Mouse (Mus musculus): ENCODE results near the gene Zfp3. TPM values are rescaled to one million over a fixed set of nuclear protein-coding genes. Genes with fewer than 3 reads are reported as not detected.
"Not testable (repeated sequence)": the region's sequence is repeated elsewhere in the genome, so short reads cannot be mapped to it uniquely, and the experiment has no call there.

The Zfp3 gene
- polyA plus RNA-seq, 1 experiment: 0.55 TPM

DNA sequence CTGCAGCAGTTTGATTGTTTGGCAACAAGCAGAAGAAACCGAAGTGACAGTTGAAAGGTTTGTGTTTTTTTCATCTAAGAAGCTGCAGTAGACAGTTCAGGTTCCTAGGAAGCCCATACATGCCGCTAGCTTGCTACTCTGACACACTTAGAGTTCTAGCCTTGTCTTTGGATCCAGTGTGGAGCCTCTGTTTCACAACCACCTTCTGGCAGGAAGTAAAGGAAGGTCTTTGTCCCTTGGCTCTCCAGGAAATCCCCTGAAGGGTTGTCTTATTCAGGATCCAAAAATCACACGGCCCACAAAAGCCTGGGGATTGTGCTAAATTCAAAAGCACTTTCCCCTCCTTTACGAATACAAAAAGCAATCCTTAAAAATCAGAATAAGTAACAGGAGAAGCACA, 9.5 kb upstream of the Zfp3 start:
- no peaks in the 10 kb centered on the region for H3K36me3 ChIP-seq (replicated peaks; ENCODE audit: low read length)
- H3K9me3 ChIP-seq: no peaks in the 10 kb centered on the region
- H3K4me1 ChIP-seq: peaks cover 16% of the 10 kb centered on the region
- peaks cover 34% of the 10 kb centered on the region for H3K27me3 ChIP-seq (replicated peaks)
- no peak overlapping the region for H3K4me3 ChIP-seq (replicated peaks)
- TF ChIP-seq GATA1 (IDR thresholded peaks at IDR 0.05; ENCODE audit: borderline replicate concordance, low read length): no peak
- no peak for TF ChIP-seq FLI1 (IDR thresholded peaks at IDR 0.05; ENCODE audit: low read length)

DNA sequence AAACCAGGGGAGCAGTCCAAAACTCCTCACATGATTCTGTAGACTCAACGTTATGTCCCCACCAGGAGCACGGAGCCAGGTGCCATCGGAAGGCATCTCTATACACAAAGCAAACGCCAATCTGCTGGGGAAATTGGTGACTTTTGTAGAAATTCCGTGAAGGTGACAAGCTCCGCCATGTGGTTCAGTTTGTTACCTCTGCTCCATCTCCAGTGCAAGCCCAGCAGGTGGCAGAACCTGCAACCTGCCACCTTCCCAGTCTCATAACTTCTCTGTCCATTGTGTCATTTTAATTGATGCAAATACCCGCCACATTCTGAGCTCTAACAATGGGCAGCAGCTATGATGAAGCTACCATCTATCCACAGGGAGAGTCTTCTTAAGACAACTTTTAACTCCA, 9.1 kb upstream of the Zfp3 start:
- peaks cover 16% of the 10 kb centered on the region for H3K4me1 ChIP-seq

DNA sequence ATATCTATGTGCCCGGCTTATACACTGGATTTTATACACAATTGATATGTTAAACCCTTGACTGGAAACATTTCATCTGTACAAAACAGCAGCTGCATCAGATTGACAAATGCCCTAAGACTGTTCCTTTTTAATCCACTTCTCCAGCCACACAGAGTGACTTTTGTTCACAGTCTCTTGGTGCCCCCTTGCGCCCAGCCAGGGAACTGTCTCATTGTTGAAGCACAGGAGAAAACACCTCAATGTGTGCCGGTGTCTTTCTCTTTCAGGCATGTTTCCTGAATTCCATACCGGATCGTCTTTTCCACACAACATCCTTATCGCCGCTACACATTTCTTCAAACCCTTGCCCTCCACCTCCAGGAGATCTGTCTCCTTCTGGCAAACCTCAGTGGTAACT, 8.4 kb upstream of the Zfp3 start:
- no peaks in the 10 kb centered on the region for H3K36me3 ChIP-seq (replicated peaks; ENCODE audit: low read length)
- H3K4me3 ChIP-seq (replicated peaks): peak overlapping the region; percentile 66
- peaks cover 16% of the 10 kb centered on the region for H3K4me1 ChIP-seq
- peaks cover 28% of the 10 kb centered on the region for H3K27me3 ChIP-seq (replicated peaks)
- TF ChIP-seq GATA1 (IDR thresholded peaks at IDR 0.05; ENCODE audit: borderline replicate concordance, low read length) (no peak), FLI1 (IDR thresholded peaks at IDR 0.05; ENCODE audit: low read length) (no peak)
- H3K9me3 ChIP-seq: no peaks in the 10 kb centered on the region

More for the DNA sequence above, 9.1 kb upstream of the Zfp3 start:
- no peaks in the 10 kb centered on the region for H3K9me3 ChIP-seq
- H3K27me3 ChIP-seq (replicated peaks): peaks cover 32% of the 10 kb centered on the region
- H3K36me3 ChIP-seq (replicated peaks; ENCODE audit: low read length): no peaks in the 10 kb centered on the region
- TF ChIP-seq GATA1 (IDR thresholded peaks at IDR 0.05; ENCODE audit: borderline replicate concordance, low read length): no peak
- H3K4me3 ChIP-seq (replicated peaks): no peak overlapping the region

DNA sequence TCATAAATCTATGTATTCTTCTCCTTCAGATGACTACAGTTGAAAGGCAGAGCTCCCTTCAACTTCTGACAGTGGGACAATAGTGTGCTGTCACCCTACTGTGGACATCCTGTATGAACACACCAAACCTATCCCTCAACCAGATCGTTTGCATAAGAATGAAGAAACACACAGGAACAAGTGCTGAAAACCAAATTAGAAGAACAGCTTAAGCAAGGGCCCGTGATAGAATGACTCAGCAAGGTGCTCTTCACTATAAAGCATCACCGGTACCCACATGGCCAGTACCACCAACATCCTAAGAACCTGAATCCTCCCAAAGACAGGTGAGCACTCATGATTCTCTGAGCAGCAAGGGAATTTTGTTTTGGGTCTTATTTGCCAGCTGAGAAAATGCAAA, 3.6 kb upstream of the Zfp3 start:
- not testable (repeated sequence) for H3K4me3 ChIP-seq (replicated peaks); H3K36me3 ChIP-seq (replicated peaks; ENCODE audit: low read length); H3K9me3 ChIP-seq
- Histone ChIP-seq H3K4me1 (peaks cover 40% of the 10 kb centered on the region), H3K27me3 (replicated peaks) (peaks cover 12% of the 10 kb centered on the region)

DNA sequence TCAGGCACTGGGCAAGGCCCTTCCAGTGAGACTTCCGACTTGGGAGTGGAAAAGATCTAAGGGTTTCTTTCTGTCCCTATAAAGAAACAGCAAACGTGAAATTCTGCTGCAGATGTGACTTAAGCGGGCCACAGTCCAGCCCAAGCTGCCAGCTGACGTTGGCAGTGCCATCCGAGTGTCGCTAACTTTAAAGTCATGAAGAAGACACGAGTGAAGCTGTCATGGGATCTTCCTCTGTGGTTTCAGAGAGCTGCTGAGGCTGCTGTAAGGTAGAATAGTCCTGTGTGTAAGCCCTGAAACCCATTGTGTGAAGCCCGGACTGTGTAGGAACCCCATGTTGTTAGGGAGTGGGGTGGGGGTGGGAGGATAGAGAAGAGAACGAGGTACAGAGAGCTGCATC, 1.4 kb upstream of the Zfp3 start:
- Histone ChIP-seq H3K36me3 (replicated peaks; ENCODE audit: low read length) (peaks cover 4% of the 10 kb centered on the region), H3K27me3 (replicated peaks) (peaks cover 2% of the 10 kb centered on the region), H3K4me1 (peaks cover 47% of the 10 kb centered on the region), H3K9me3 (no peaks in the 10 kb centered on the region), H3K4me3 (replicated peaks) (no peak overlapping the region)
- TF ChIP-seq FLI1 (IDR thresholded peaks at IDR 0.05; ENCODE audit: low read length) (no peak), GATA1 (IDR thresholded peaks at IDR 0.05; ENCODE audit: borderline replicate concordance, low read length) (no peak)

DNA sequence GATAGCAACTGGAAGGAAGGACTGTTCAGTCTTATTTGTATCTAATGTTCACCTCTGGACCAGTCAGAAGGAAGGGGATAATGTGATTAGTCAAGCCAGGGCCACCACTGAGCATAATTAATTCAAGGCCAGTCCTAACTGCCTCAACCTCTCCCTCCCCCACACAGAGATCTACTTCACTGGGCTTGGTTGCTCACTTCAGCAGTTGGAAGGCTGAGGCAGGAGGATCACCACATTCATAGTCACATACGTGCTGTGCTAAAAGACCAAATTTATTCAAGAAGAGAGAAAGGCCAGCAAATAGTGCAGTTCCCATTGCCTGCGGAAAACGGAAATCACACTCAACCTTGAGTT, 450 bp upstream of the Zfp3 start:
- Histone ChIP-seq H3K9me3 (no peaks in the 10 kb centered on the region), H3K27me3 (replicated peaks) (peaks cover 2% of the 10 kb centered on the region), H3K4me3 (replicated peaks) (peak overlapping the region; percentile 98), H3K36me3 (replicated peaks; ENCODE audit: low read length) (peaks cover 10% of the 10 kb centered on the region), H3K4me1 (peaks cover 45% of the 10 kb centered on the region)
- no peak for TF ChIP-seq FLI1 (IDR thresholded peaks at IDR 0.05; ENCODE audit: low read length)
- TF ChIP-seq GATA1 (IDR thresholded peaks at IDR 0.05; ENCODE audit: borderline replicate concordance, low read length): no peak

DNA sequence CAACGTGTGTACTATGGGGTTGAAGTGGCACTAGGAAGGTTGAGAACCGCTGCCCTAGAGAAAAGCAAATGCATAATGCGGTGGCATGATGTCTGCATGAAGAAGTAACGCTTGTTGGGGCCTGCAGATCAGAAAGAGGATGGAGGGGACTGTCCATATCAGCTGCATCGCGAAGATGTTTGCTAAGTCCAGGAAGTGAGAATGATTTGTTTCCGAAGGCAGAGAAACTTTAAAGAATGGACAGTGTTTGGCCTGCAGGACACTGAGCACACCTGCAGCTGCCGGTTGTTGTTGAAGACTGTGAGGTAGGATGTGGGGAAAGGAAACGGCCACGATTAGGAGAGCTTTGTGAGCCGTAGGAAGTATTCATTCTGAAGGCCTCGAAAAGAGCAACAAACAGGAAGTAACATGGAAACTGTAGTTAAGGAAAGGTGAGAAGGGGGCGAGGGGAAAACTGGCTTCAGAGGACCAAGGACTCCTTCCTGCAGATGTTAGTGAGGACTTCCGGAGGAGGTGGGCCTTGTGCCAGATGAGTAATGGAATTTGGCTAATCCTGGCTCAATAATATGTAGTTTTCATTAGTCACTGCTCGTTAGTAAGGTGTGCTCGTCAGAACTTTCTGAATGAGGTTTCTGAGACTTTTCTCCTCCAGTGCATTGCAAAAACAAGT, 1.9 kb downstream of the Zfp3 start:
- Histone ChIP-seq H3K36me3 (replicated peaks; ENCODE audit: low read length) (peaks cover 11% of the 10 kb centered on the region), H3K4me3 (replicated peaks) (peak overlapping the region; percentile 8), H3K27me3 (replicated peaks) (no peaks in the 10 kb centered on the region), H3K4me1 (peaks cover 52% of the 10 kb centered on the region), H3K9me3 (no peaks in the 10 kb centered on the region)
- TF ChIP-seq FLI1 (IDR thresholded peaks at IDR 0.05; ENCODE audit: low read length) (no peak), GATA1 (IDR thresholded peaks at IDR 0.05; ENCODE audit: borderline replicate concordance, low read length) (no peak)

DNA sequence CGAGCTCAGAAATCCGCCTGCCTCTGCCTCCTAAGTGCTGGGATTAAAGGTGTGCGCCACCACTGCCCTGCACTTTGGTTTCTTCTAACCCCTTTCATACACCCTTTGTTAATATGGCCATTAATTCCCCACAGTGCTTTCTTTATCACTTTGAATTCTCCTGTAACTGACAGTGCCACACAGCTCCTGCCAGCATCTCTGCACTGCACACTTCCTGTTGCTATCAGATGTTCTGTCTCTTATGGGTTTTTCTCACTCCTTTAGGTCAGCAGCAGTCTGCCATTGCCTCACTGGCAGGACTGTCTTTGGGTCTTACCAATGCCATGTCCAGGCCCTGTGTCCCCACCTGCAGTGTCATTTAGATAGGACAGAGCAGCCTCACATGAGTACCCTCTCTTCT, 6.8 kb downstream of the Zfp3 start:
- H3K4me3 ChIP-seq (replicated peaks): peak overlapping the region; percentile 59
- TF ChIP-seq GATA1 (IDR thresholded peaks at IDR 0.05; ENCODE audit: borderline replicate concordance, low read length) (no peak), FLI1 (IDR thresholded peaks at IDR 0.05; ENCODE audit: low read length) (no peak)
- H3K27me3 ChIP-seq (replicated peaks): no peaks in the 10 kb centered on the region
- peaks cover 14% of the 10 kb centered on the region for H3K9me3 ChIP-seq
- H3K4me1 ChIP-seq: peaks cover 35% of the 10 kb centered on the region
- H3K36me3 ChIP-seq (replicated peaks; ENCODE audit: low read length): peaks cover 36% of the 10 kb centered on the region

DNA sequence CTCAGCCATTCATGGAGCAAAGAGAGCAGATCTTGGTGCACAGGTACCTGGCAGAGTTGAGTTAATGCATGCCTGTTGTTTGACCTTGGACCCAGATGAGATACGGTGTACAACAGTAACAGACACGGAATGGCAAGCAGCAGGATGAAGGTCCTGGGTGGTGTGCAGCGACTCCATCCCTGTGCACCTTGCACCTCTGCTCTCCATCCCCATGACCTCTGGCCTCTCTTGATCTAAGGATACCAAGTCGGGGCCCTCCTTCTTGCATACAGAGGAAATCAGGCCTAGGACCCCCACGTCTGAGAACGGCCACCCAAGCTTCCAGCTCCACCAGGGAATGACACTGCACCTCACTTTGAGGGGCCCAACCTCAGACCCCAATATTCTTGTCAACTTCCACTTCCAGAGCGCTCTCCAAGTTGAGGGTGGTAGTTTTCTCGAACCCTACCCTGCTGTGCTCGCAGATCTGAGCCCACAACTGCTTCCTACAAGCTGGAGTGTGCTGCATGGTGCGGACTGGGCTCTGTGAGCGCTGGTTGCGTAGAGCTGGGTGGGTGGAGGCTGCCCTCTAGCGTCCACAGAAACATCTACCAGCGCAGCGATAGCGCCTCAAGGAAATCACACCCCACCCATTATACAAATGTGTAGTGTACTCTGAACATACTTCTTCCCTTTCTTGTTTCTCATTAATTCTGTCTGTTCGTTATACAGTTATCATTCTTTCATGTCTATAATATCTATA, 13.0 kb downstream of the Zfp3 start:
- Histone ChIP-seq H3K9me3 (peaks cover 11% of the 10 kb centered on the region), H3K4me1 (peaks cover 26% of the 10 kb centered on the region), H3K27me3 (replicated peaks) (peaks cover 3% of the 10 kb centered on the region), H3K4me3 (replicated peaks) (peak overlapping the region; percentile 77), H3K36me3 (replicated peaks; ENCODE audit: low read length) (peaks cover 14% of the 10 kb centered on the region)
- TF ChIP-seq FLI1 (IDR thresholded peaks at IDR 0.05; ENCODE audit: low read length): no peak
- TF ChIP-seq GATA1 (IDR thresholded peaks at IDR 0.05; ENCODE audit: borderline replicate concordance, low read length): no peak

DNA sequence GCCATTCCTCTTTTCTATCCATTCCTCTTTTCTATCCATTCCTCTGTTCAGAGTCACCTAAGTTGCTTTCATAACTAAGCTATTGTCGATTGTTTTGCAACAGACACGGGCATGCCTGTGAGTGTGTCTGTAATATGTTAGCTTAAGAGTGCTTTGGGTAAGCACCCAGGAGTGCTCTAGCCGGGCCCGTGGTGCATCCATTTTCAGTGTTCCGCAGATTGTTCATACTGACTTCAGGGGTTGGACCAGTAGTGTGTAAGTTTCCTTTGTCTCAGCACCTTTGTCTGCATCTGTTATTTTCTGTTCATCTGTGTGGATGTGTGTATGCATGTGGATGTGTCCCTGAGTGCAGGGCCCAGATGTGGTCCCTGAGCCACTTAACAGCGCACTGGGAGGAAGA, 13.6 kb downstream of the Zfp3 start:
- TF ChIP-seq FLI1 (IDR thresholded peaks at IDR 0.05; ENCODE audit: low read length) (no peak), GATA1 (IDR thresholded peaks at IDR 0.05; ENCODE audit: borderline replicate concordance, low read length) (no peak)
- Histone ChIP-seq H3K4me1 (peaks cover 26% of the 10 kb centered on the region), H3K36me3 (replicated peaks; ENCODE audit: low read length) (peaks cover 7% of the 10 kb centered on the region), H3K27me3 (replicated peaks) (peaks cover 3% of the 10 kb centered on the region), H3K9me3 (peaks cover 7% of the 10 kb centered on the region), H3K4me3 (replicated peaks) (no peak overlapping the region)

DNA sequence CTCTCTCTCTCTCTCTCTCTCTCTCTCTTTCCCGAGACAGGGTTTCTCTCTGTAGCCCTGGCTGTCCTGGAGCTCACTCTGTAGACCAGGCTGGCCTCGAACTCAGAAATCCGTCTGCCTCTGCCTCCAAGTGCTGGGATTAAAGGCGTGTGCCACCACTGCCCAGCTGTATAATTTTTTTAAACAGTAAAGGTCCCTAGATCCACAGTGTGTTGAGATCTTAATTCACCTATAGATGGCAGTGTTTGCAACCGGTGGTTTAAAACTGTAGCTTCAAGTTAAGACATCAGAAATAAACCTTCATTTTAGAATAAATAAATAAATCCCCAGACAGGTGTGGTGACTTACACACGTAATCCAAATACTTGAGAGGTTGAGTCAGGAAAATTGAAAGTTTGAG, 14.0 kb downstream of the Zfp3 start:
- peaks cover 26% of the 10 kb centered on the region for H3K4me1 ChIP-seq
- H3K36me3 ChIP-seq (replicated peaks; ENCODE audit: low read length); H3K4me3 ChIP-seq (replicated peaks); H3K27me3 ChIP-seq (replicated peaks): not testable (repeated sequence)
- H3K9me3 ChIP-seq: peaks cover 11% of the 10 kb centered on the region
